Mouse (Mus musculus) frontal cortex, postnatal 10 days (tissue): ENCODE data around the gene Cyp2c29.
"Not testable (repeated sequence)": the region's sequence is repeated elsewhere in the genome, so short reads cannot be mapped to it uniquely, and the experiment has no call there.

Source experiments
- DNase-seq, 2 experiments: peaks; one replicate each; pipeline ENCODE4 v3.0.0; 2022; ENCODE audit warnings: low spot score in 2 of 2, mixed read lengths in 1 of 2

Gene Cyp2c29

GRCm38 (mm10) chr19:39269105-39269504, at the start of gene Cyp2c29:
Gene Cyp2c29, plus strand, starts transcription at chr19:39269405.
- DNase-seq, result not testable (repeated sequence)

DNA sequence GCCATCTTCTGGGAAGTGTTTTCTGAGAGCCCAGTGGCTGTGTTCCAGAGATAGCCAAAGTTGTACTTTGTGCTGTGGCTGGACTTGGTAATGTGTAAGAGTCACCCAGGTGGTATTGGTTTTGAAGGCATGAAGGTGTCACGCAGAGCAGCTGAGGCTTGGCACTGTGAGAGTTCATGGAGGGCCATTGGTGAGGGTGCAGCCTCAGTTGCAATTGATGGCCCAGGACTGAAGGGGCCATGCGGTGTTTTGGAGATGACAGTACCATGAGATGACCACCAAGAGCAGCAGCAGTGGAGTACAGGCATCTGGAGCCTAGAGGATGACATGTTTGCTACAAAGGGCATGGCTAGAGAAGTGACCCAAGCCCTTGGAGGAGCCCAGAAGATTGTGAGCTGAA, 2.2 kb upstream of the Cyp2c29 start:
- DNase-seq, result not testable (repeated sequence)

- DNase-seq, result no peak
Observed at GRCm38 (mm10) chr19:39282801-39283200, 13.6 kb downstream of the Cyp2c29 start.

DNA sequence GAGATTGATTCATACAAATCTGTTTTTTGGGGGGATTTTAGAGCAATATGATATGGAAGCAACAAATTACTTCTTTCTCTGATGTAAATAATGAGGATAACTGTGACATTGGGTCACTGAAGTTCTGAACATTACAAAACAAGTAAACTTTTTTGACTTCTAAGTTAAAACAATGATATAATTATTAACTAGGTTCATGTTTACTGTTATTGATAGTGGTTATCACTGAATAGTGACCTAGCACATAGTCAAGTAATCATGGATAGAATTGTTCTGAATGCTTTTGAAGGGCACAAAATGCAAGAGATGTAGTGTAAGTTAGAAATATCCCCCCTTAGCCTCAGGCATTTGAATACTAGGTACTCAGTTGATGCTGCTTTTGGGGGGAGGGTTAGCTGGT, 16.4 kb downstream of the Cyp2c29 start:
- DNase-seq, result no peak

DNA sequence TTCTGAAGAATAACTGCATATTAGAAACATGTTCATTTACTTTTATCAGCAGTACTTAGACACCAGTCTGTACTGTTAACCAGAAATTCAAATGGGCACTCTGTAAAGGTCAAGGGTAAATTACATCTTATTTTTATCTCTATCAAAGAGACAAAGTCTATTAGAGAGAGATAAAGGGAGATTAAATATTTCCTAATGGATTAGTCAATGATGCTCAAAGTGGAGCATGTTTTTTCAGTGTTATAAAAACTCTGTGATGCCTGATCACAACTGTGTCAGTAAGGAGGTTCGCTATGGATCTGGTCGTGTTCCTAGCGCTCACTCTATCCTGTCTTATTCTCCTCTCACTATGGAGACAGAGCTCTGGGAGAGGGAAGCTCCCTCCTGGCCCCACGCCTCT, 17.6 kb downstream of the Cyp2c29 start:
- DNase-seq, result no peak

DNA sequence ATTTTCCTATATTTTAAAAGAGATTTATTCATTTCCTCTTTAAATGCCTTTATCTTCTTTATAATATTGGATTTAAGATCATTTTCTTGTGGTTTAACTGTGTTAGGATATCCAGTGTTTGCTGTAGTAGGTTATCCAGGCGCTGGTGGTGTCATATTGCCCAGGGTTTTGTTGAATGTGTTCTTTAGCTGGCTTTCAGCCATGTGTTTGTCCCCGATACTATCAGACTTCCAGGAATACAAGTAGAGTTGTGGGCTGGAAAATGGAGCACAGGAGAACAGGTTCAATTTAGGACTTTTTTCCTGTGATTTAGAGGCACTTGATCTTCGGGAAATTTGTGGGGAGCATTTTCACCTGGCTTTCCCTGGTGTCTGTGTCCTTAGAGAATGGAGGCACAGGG, 19.8 kb downstream of the Cyp2c29 start:
- no peak for DNase-seq
